Mouse (Mus musculus) cerebellum, adult 2 months (tissue): ENCODE measurements around the gene Itpr1.

ENCODE experiments used
- CTCF ChIP-seq: fragments of 200-500 bp; IDR thresholded peaks from 2 replicates; pipeline ENCODE4 v1.5.1; 2011; ENCODE audit warnings: low read depth, mild to moderate bottlenecking, control low read depth, low read length, moderate library complexity, borderline replicate concordance; ENCODE audit not compliant: insufficient read depth
- POLR2A ChIP-seq: fragments of 200-500 bp; IDR thresholded peaks from 2 replicates; pipeline ENCODE4 v1.6.1; 2011; ENCODE audit warnings: low read length, control low read depth, borderline replicate concordance; ENCODE audit not compliant: insufficient read depth

GRCm38 (mm10) chr6:108255880-108256279 is 43.0 kb downstream of the Itpr1 start:
- TF ChIP-seq CTCF, result no peak
- no peak for TF ChIP-seq POLR2A
